Mouse (Mus musculus) thymus, adult 18-20 months (tissue): ENCODE measurements around the gene Olfr639.
"Not testable (repeated sequence)": the region's sequence is repeated elsewhere in the genome, so short reads cannot be mapped to it uniquely, and the experiment has no call there.

Experiments
- DNase-seq, 2 experiments: peaks; one replicate each; pipeline ENCODE4 v3.0.0; 2022; ENCODE audit warnings: mixed read lengths in 2 of 2

Gene Olfr639

GRCm38 (mm10) chr7:104017203-104017602 lies at the start of gene Olfr639:
Gene Olfr639 (minus strand): TSS chr7:104017303.
- DNase-seq, result no peak

DNA sequence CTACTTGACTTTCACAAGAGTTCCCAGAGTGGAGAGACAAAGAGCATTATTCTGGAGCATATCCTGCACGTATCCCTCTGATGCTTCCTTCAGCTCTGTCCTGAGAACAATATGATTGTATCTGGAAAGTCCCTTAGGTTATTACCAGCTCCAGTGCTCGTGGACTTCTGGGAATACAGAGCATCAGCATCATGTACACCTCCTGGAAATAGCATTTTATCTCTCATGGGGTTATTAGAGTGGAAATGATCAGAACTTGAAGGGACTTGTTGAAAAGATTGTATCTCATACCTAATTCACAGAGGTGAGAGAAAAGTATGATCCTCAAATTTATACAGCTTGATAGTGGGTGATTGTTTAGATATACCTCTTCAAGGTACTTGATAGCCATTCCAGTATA lies 44.2 kb upstream of the Olfr639 start, which contains the start of gene 4930516K23Rik:
Gene 4930516K23Rik, minus strand, starts transcription at position 101 of the 400 bp plus-strand sequence.
- no peak for DNase-seq

- DNase-seq, result no peak
These were observed 42.1 kb upstream of the Olfr639 start for GRCm38 (mm10) chr7:104059215-104059614.

DNA sequence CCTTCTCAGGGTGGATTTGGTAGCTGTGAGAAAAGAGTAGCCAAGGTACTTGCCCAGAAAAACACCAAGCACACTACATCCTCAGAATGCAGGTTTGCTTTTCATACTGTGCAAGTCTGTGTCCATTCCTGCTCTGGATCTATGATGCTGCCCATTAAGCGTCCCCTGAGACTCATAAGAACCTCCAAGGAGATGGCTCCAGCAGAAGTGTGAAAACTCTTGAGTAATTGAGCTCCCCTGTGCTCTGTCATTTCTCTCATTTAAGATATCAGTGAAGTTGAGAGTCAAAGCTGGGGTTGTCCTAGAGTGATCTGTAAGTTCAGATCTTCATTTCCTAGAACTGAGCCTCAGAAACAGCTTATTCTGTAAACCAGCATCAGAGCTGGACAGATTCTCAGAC lies 35.5 kb upstream of the Olfr639 start, which contains the start of gene Olfr642:
Gene Olfr642, minus strand, starts transcription at position 101 of the 400 bp plus-strand sequence.
- DNase-seq, result no peak

DNA sequence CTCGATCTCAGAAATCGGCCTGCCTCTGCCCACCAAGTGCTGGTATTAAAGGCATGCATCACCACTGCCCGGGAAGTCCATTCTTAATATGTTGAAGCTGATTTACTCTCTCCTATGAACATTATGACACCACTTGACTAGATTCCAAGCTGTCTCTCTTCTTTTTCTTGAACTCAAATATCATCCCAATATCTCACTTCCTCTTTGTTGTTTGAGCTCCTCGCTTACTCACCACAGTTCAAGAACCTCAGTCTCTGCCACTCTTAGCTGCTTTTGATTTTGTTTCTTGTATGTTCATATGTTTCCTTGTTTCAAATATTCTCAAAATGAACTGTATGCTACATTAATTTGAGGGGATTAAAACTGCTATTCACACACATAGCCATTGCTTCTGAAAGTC lies 33.6 kb upstream of the Olfr639 start:
- DNase-seq, result no peak

- DNase-seq, result no peak
These were observed 18.0 kb upstream of the Olfr639 start, which contains the start of gene Olfr641 for GRCm38 (mm10) chr7:104035145-104035544. Gene Olfr641 (plus strand): TSS chr7:104035445.

DNA sequence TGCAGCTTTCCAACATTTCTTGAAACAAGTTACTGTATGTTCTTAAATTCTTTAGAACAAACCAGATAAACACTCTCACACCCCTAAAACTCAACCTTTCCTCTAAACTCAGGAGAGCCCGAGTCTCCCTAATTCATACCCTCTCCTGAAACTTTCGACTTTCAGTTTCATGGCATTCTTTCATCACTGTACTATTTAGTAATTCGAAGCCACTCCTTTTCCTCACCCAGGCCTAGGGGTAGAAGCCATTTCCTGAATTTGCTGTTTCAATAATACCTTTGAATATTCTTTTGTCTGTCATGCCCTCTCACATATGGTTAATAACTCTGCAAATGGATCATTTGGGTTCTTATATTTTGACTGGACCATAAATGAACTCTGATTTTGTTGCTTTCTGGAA lies 9.9 kb upstream of the Olfr639 start:
- DNase-seq, result no peak

- DNase-seq, result no peak
These were observed 8.4 kb upstream of the Olfr639 start, which contains the start of gene Olfr640 for GRCm38 (mm10) chr7:104025473-104025872. Gene Olfr640 (minus strand): TSS chr7:104025573.

DNA sequence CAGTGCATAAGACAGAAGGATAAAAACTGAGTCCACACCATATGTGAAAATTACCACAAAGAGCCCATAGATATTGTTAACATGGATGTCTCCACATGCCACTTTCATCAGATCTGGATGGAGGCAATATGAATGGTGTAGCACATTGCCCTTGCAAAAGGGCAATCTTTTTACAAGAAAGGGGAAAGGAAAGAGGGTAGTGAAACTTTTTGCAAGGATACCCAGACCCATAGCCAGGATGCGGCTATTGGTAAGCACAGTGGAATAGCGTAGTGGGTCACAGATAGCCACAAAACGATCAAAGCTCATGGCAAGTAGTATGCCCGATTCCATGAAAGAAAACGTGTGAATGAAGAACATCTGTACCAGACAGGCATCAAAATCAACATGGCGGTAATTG lies 4.5 kb upstream of the Olfr639 start:
- DNase-seq, result no peak

GRCm38 (mm10) chr7:104018953-104019352 lies 1.9 kb upstream of the Olfr639 start:
- no peak for DNase-seq

GRCm38 (mm10) chr7:103999124-103999523 lies 18.0 kb downstream of the Olfr639 start:
- no peak for DNase-seq

DNA sequence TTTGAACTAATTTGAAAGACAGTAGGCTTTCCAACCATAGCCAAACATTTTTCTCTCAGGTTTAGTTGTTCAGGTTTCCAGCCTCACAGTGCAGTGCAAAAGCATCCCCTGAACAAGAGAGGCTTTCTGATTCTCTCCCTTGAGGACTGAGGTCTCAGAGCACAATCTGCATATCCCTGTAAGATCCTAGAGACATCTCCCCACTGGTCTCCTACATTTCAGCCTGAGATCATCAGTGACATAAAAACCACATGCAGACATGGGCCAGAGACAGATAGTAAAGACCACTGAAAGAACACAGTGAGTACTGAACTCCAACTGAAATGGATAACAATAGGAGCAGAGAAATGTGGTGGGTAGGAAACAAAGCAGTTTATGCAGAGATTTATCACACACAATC lies 18.7 kb downstream of the Olfr639 start, which contains the start of gene Olfr638:
Gene Olfr638, plus strand, starts transcription at position 301 of the 400 bp plus-strand sequence.
- no peak for DNase-seq

DNA sequence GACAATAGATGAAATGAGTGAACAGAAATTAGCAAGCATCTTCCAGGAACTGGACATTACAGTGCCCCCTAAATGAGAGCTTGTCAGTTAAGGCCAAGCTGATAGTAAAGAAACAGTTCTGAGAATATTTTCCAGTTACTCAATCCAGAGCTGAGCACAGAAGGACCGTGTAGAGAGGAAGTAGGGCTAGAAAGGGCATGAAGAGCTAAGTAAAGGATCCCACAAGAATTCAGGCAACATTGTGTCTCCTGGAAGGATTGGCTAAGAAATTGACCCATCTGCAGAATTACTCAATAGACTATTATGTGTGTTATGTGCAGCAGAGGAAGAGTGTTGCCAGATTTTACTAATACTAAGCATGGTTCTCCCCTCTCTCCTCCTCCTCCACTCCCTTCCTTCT lies 45.3 kb downstream of the Olfr639 start:
- no peak for DNase-seq

DNA sequence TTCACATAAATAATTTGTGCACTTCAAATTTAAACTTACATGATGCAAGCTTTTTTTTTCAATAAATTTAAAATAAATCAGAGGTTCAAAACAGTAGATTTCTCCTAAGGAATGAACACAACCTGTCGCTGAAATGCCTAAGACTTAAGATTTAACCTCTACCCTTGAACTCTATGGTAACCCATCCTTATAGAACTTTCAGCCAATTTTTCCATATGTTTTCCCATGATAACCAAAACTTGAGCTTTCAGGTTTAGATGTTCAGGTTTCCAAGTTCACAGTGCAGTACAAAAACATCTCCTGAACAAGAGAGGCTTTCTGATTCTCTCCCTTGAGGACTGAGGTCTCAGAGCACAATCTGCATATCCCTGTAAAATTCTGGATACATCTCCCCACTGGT lies 46.3 kb downstream of the Olfr639 start, which contains the start of gene Olfr635:
Gene Olfr635, plus strand, starts transcription at position 301 of the 400 bp plus-strand sequence.
- no peak for DNase-seq

- DNase-seq, result not testable (repeated sequence)
These were observed 50.2 kb downstream of the Olfr639 start for GRCm38 (mm10) chr7:103966873-103967272.
